Mouse (Mus musculus): ENCODE measurements at regions not wholly inside any gene's neighbourhood (a gene's known extent, or its start where the extent isn't known, plus 50 kb on each side); places are given as distances from the start of the nearest gene placed in this dataset.

- TF ChIP-seq CTCF (IDR thresholded peaks at IDR 0.05; ENCODE audit: low read depth): no peak
- TF ChIP-seq EP300 (IDR thresholded peaks at IDR 0.05; ENCODE audit: low read depth): no peak
- ATAC-seq: no peak
Measured at GRCm38 (mm10) chr15:19858668-19859067, 590.4 kb upstream of the Cdh12 start.

GRCm38 (mm10) chr15:19863979-19864378, 585.1 kb upstream of the Cdh12 start:
- DNase-seq (no peak), ATAC-seq (no peak)
- Histone ChIP-seq H3K9ac (replicated peaks) (no peak overlapping the region), H3K4me3 (ENCODE audit: low read depth, low read length) (no peak overlapping the region), H3K4me1 (ENCODE audit: insufficient read depth) (no peaks in the 10 kb centered on the region), H3K27ac (ENCODE audit: low read depth) (no peak overlapping the region), H3K9me3 (ENCODE audit: low read length) (no peaks in the 10 kb centered on the region), H3K27me3 (ENCODE audit: insufficient read depth, low read length) (no peaks in the 10 kb centered on the region), H3K36me3 (replicated peaks; ENCODE audit: insufficient read depth, low read length) (no peaks in the 10 kb centered on the region), H3K4me2 (ENCODE audit: low read depth, low read length) (no peak overlapping the region)
- TF ChIP-seq EP300 (IDR thresholded peaks at IDR 0.05; ENCODE audit: low read depth) (no peak), CTCF (IDR thresholded peaks at IDR 0.05; ENCODE audit: low read depth) (no peak)
- 75% methylated on average over 1 of the region's 1 CpGs for WGBS (ENCODE audit: insufficient replicate concordance)

More at GRCm38 (mm10) chr15:19858668-19859067, 590.4 kb upstream of the Cdh12 start:
- no peak overlapping the region for H3K4me2 ChIP-seq (ENCODE audit: low read depth, low read length)
- 80% methylated on average over 1 of the region's 1 CpGs for WGBS (ENCODE audit: insufficient replicate concordance)
- H3K27me3 ChIP-seq (ENCODE audit: insufficient read depth, low read length): no peaks in the 10 kb centered on the region
- H3K9ac ChIP-seq (replicated peaks): no peak overlapping the region
- no peaks in the 10 kb centered on the region for H3K9me3 ChIP-seq (ENCODE audit: low read length)
- DNase-seq: no peak
- H3K4me3 ChIP-seq (ENCODE audit: low read depth, low read length): no peak overlapping the region
- no peaks in the 10 kb centered on the region for H3K4me1 ChIP-seq (ENCODE audit: insufficient read depth)
- no peaks in the 10 kb centered on the region for H3K36me3 ChIP-seq (replicated peaks; ENCODE audit: insufficient read depth, low read length)
- no peak overlapping the region for H3K27ac ChIP-seq (ENCODE audit: low read depth)

- no peak for TF ChIP-seq EP300 (IDR thresholded peaks at IDR 0.05; ENCODE audit: low read depth)
- no peak for TF ChIP-seq CTCF (IDR thresholded peaks at IDR 0.05; ENCODE audit: low read depth)
- Histone ChIP-seq H3K4me1 (ENCODE audit: insufficient read depth) (no peaks in the 10 kb centered on the region), H3K27ac (ENCODE audit: low read depth) (no peak overlapping the region), H3K9me3 (ENCODE audit: low read length) (no peaks in the 10 kb centered on the region), H3K27me3 (ENCODE audit: insufficient read depth, low read length) (no peaks in the 10 kb centered on the region), H3K9ac (replicated peaks) (no peak overlapping the region), H3K4me2 (ENCODE audit: low read depth, low read length) (no peak overlapping the region), H3K36me3 (replicated peaks; ENCODE audit: insufficient read depth, low read length) (no peaks in the 10 kb centered on the region), H3K4me3 (ENCODE audit: low read depth, low read length) (no peak overlapping the region)
- WGBS (ENCODE audit: insufficient replicate concordance): 52% methylated on average over 1 of the region's 1 CpGs
- DNase-seq (no peak), ATAC-seq (no peak)
Measured at GRCm38 (mm10) chr15:19866559-19866958, 582.5 kb upstream of the Cdh12 start.

- 56% methylated on average over 1 of the region's 1 CpGs for WGBS (ENCODE audit: insufficient replicate concordance)
- Histone ChIP-seq H3K4me3 (ENCODE audit: low read depth, low read length) (no peak overlapping the region), H3K9me3 (ENCODE audit: low read length) (no peaks in the 10 kb centered on the region), H3K4me1 (ENCODE audit: insufficient read depth) (no peaks in the 10 kb centered on the region), H3K36me3 (replicated peaks; ENCODE audit: insufficient read depth, low read length) (no peaks in the 10 kb centered on the region), H3K27ac (ENCODE audit: low read depth) (no peak overlapping the region), H3K9ac (replicated peaks) (no peak overlapping the region), H3K4me2 (ENCODE audit: low read depth, low read length) (no peak overlapping the region), H3K27me3 (ENCODE audit: insufficient read depth, low read length) (no peaks in the 10 kb centered on the region)
- TF ChIP-seq CTCF (IDR thresholded peaks at IDR 0.05; ENCODE audit: low read depth): no peak
- TF ChIP-seq EP300 (IDR thresholded peaks at IDR 0.05; ENCODE audit: low read depth): no peak
- ATAC-seq (no peak), DNase-seq (no peak)
Measured at GRCm38 (mm10) chr15:19869041-19869440, 580.0 kb upstream of the Cdh12 start.

- H3K27ac ChIP-seq (ENCODE audit: low read depth): no peak overlapping the region
- ATAC-seq (no peak), DNase-seq (no peak)
- H3K4me2 ChIP-seq (ENCODE audit: low read depth, low read length): no peak overlapping the region
- no peaks in the 10 kb centered on the region for H3K36me3 ChIP-seq (replicated peaks; ENCODE audit: insufficient read depth, low read length)
- no peak for TF ChIP-seq CTCF (IDR thresholded peaks at IDR 0.05; ENCODE audit: low read depth)
- no peak for TF ChIP-seq EP300 (IDR thresholded peaks at IDR 0.05; ENCODE audit: low read depth)
- H3K4me1 ChIP-seq (ENCODE audit: insufficient read depth): no peaks in the 10 kb centered on the region
- 64% methylated on average over 2 of the region's 2 CpGs for WGBS (ENCODE audit: insufficient replicate concordance)
- no peaks in the 10 kb centered on the region for H3K9me3 ChIP-seq (ENCODE audit: low read length)
- no peak overlapping the region for H3K9ac ChIP-seq (replicated peaks)
- no peak overlapping the region for H3K4me3 ChIP-seq (ENCODE audit: low read depth, low read length)
- no peaks in the 10 kb centered on the region for H3K27me3 ChIP-seq (ENCODE audit: insufficient read depth, low read length)
Measured at GRCm38 (mm10) chr15:19872611-19873010, 576.5 kb upstream of the Cdh12 start.
